Mouse (Mus musculus): ENCODE measurements around the gene Obsl1. TPM values are rescaled to one million over a fixed set of nuclear protein-coding genes. Genes with fewer than 3 reads are reported as not detected.
A peak's percentile ranks its signal among the peaks of the same experiment; 100 is the strongest.

Obsl1 gene
- total and polyA plus RNA-seq, 3 experiments: 87.8 to 131 (median 117) TPM

GRCm38 (mm10) chr1:75469287-75469825, 36.9 kb downstream of the Obsl1 start:
- DNase-seq: no peak
- Histone ChIP-seq H3K9ac (ENCODE audit: low read depth, low read length) (no peak overlapping the region), H3K27me3 (ENCODE audit: control insufficient read depth, insufficient read depth, low read length) (peaks cover 1% of the 10 kb centered on the region; the same call in 1 of the 2 replicates), H3K79me2 (replicated peaks; ENCODE audit: control insufficient read depth, insufficient read depth, low read length) (no peaks in the 10 kb centered on the region), H3K27ac (no peak overlapping the region), H3K4me3 (no peak overlapping the region), H3K36me3 (ENCODE audit: control insufficient read depth, insufficient read depth, low read length) (no peaks in the 10 kb centered on the region), H3K4me1 (ENCODE audit: control insufficient read depth, insufficient read depth, low read length) (no peaks in the 10 kb centered on the region; the same call in 1 of the 2 replicates)
- intact Hi-C loops (cut with DNase I): no loop called here
- WGBS: 77% methylated on average over 17 of the region's 17 CpGs
- no peak for TF ChIP-seq CTCF (IDR thresholded peaks at IDR 0.05)
- no peak for TF ChIP-seq POLR2A (IDR thresholded peaks at IDR 0.05; ENCODE audit: insufficient read depth, low read depth, low read length)
- TF ChIP-seq EP300 (IDR thresholded peaks at IDR 0.05; ENCODE audit: insufficient read depth, low read depth, low read length): no peak

- DNase-seq: peak; percentile 78 to 85
- H3K4me3 ChIP-seq: no peak overlapping the region
- H3K79me2 ChIP-seq (replicated peaks; ENCODE audit: control insufficient read depth, insufficient read depth, low read length): no peaks in the 10 kb centered on the region
- H3K36me3 ChIP-seq (ENCODE audit: control insufficient read depth, insufficient read depth, low read length): no peaks in the 10 kb centered on the region
- H3K27me3 ChIP-seq (ENCODE audit: control insufficient read depth, insufficient read depth, low read length): peaks cover 1% of the 10 kb centered on the region; the same call in 1 of the 2 replicates
- no peak overlapping the region for H3K27ac ChIP-seq
- H3K9ac ChIP-seq (ENCODE audit: low read depth, low read length): no peak overlapping the region
- no peaks in the 10 kb centered on the region; the same call in 1 of the 2 replicates for H3K4me1 ChIP-seq (ENCODE audit: control insufficient read depth, insufficient read depth, low read length)
- intact Hi-C loops (cut with DNase I): loop anchor here (1.0 kb wide), 2 partner anchors 22 to 124 kb away; no protein-coding TSS in a partner anchor
- WGBS: 8% methylated on average over 14 of the region's 14 CpGs
- TF ChIP-seq POLR2A (IDR thresholded peaks at IDR 0.05; ENCODE audit: insufficient read depth, low read depth, low read length): no peak
- TF ChIP-seq EP300 (IDR thresholded peaks at IDR 0.05; ENCODE audit: insufficient read depth, low read depth, low read length): peak; percentile 78; the same call in 1 of the 2 replicates
- TF ChIP-seq CTCF (IDR thresholded peaks at IDR 0.05): peak; percentile 91
These were observed 38.9 kb downstream of the Obsl1 start for GRCm38 (mm10) chr1:75467215-75467927.

- Histone ChIP-seq H3K27me3 (ENCODE audit: control insufficient read depth, insufficient read depth, low read length) (peaks cover 3% of the 10 kb centered on the region; the same call in 1 of the 2 replicates), H3K79me2 (replicated peaks; ENCODE audit: control insufficient read depth, insufficient read depth, low read length) (no peaks in the 10 kb centered on the region), H3K4me3 (no peak overlapping the region), H3K27ac (no peak overlapping the region), H3K9ac (ENCODE audit: low read depth, low read length) (no peak overlapping the region), H3K4me1 (ENCODE audit: control insufficient read depth, insufficient read depth, low read length) (peaks cover 2% of the 10 kb centered on the region), H3K36me3 (ENCODE audit: control insufficient read depth, insufficient read depth, low read length) (no peaks in the 10 kb centered on the region)
- TF ChIP-seq POLR2A (IDR thresholded peaks at IDR 0.05; ENCODE audit: insufficient read depth, low read depth, low read length) (no peak), EP300 (IDR thresholded peaks at IDR 0.05; ENCODE audit: insufficient read depth, low read depth, low read length) (no peak), CTCF (IDR thresholded peaks at IDR 0.05) (no peak)
- 69% methylated on average over 5 of the region's 5 CpGs for whole genome bisulfite sequencing
- intact Hi-C loops (cut with DNase I): no loop called here
- DNase-seq: no peak
These were observed 42.5 kb downstream of the Obsl1 start for GRCm38 (mm10) chr1:75463652-75464204.

- intact Hi-C loops (cut with DNase I): no loop called here
- H3K27ac ChIP-seq: no peak overlapping the region
- peaks cover 2% of the 10 kb centered on the region; the same call in 1 of the 2 replicates for H3K4me1 ChIP-seq (ENCODE audit: control insufficient read depth, insufficient read depth, low read length)
- peaks cover 3% of the 10 kb centered on the region; the same call in 1 of the 2 replicates for H3K27me3 ChIP-seq (ENCODE audit: control insufficient read depth, insufficient read depth, low read length)
- H3K9ac ChIP-seq (ENCODE audit: low read depth, low read length): no peak overlapping the region
- no peaks in the 10 kb centered on the region for H3K36me3 ChIP-seq (ENCODE audit: control insufficient read depth, insufficient read depth, low read length)
- WGBS: 71% methylated on average over 1 of the region's 1 CpGs
- H3K79me2 ChIP-seq (replicated peaks; ENCODE audit: control insufficient read depth, insufficient read depth, low read length): no peaks in the 10 kb centered on the region
- no peak for TF ChIP-seq POLR2A (IDR thresholded peaks at IDR 0.05; ENCODE audit: insufficient read depth, low read depth, low read length)
- no peak for TF ChIP-seq CTCF (IDR thresholded peaks at IDR 0.05)
- TF ChIP-seq EP300 (IDR thresholded peaks at IDR 0.05; ENCODE audit: insufficient read depth, low read depth, low read length): no peak
- H3K4me3 ChIP-seq: no peak overlapping the region
- no peak for DNase-seq
These were observed 43.6 kb downstream of the Obsl1 start for GRCm38 (mm10) chr1:75462636-75463035.

- peaks cover 4% of the 10 kb centered on the region; the same call in 1 of the 2 replicates for H3K27me3 ChIP-seq (ENCODE audit: control insufficient read depth, insufficient read depth, low read length)
- no peak overlapping the region for H3K27ac ChIP-seq
These were observed 46.0 kb downstream of the Obsl1 start for GRCm38 (mm10) chr1:75460297-75460696.

More at GRCm38 (mm10) chr1:75460297-75460696, 46.0 kb downstream of the Obsl1 start:
- 32% methylated on average over 7 of the region's 7 CpGs for WGBS
- no peak for TF ChIP-seq EP300 (IDR thresholded peaks at IDR 0.05; ENCODE audit: insufficient read depth, low read depth, low read length)
- no peak for TF ChIP-seq POLR2A (IDR thresholded peaks at IDR 0.05; ENCODE audit: insufficient read depth, low read depth, low read length)
- TF ChIP-seq CTCF (IDR thresholded peaks at IDR 0.05): no peak
- peaks cover 2% of the 10 kb centered on the region; the same call in 1 of the 2 replicates for H3K4me1 ChIP-seq (ENCODE audit: control insufficient read depth, insufficient read depth, low read length)
- H3K9ac ChIP-seq (ENCODE audit: low read depth, low read length): no peak overlapping the region
- no peaks in the 10 kb centered on the region for H3K79me2 ChIP-seq (replicated peaks; ENCODE audit: control insufficient read depth, insufficient read depth, low read length)
- no peak overlapping the region for H3K4me3 ChIP-seq
- DNase-seq: no peak
- H3K36me3 ChIP-seq (ENCODE audit: control insufficient read depth, insufficient read depth, low read length): no peaks in the 10 kb centered on the region
- intact Hi-C loops (cut with DNase I): no loop called here

Measured in heart, adult 2 months (tissue).